Mouse (Mus musculus) forebrain, embryonic 14.5 days (tissue): ENCODE data around the gene Akap13. TPM values are rescaled to one million over a fixed set of nuclear protein-coding genes. Genes with fewer than 3 reads are reported as not detected.

Experiments
- ATAC-seq: fragments of 200-750 bp; cut with Nextera tagmentation; 2 replicates; pipeline ENCODE4 v1.8.0; 2017; ENCODE audit warnings: mild to moderate bottlenecking, moderate library complexity
- DNase-seq: peaks from one replicate; pipeline ENCODE4 v3.0.0-alpha.2; 2015; ENCODE audit warnings: low spot score
- H3K27ac ChIP-seq: fragments of 300-500 bp; sonication (generic); 2 replicates; pipeline ENCODE4 v1.5.1; 2014; ENCODE audit warnings: low read depth, mild to moderate bottlenecking, control low read depth, low read length, moderate library complexity
- H3K27me3 ChIP-seq: fragments of 300-500 bp; sonication (generic); replicated peaks from 2 replicates; pipeline ENCODE4 v1.6.1; 2014; ENCODE audit warnings: low read length, control low read depth, mixed read lengths; ENCODE audit not compliant: control insufficient read depth, insufficient read depth
- H3K36me3 ChIP-seq: fragments of 300-500 bp; sonication (generic); 2 replicates; pipeline ENCODE4 v1.6.1; 2014; ENCODE audit warnings: low read length, control low read depth; ENCODE audit not compliant: control insufficient read depth, insufficient read depth
- H3K4me1 ChIP-seq: fragments of 300-500 bp; sonication (generic); 2 replicates; pipeline ENCODE4 v1.6.1; 2014; ENCODE audit warnings: antibody characterized with exemption, low read length, control low read depth; ENCODE audit not compliant: control insufficient read depth, insufficient read depth
- H3K4me2 ChIP-seq: fragments of 300-500 bp; sonication (generic); 2 replicates; pipeline ENCODE4 v1.6.1; 2014; ENCODE audit warnings: mild to moderate bottlenecking, control low read depth, low read length
- H3K4me3 ChIP-seq: fragments of 300-500 bp; sonication (generic); 2 replicates; pipeline ENCODE4 v1.5.1; 2014; ENCODE audit warnings: low read depth, low read length, control low read depth
- H3K9ac ChIP-seq: fragments of 300-500 bp; sonication (generic); 2 replicates; pipeline ENCODE4 v1.6.1; 2014; ENCODE audit warnings: mild to moderate bottlenecking, low read length, control low read depth, moderate library complexity
- H3K9me3 ChIP-seq: fragments of 300-500 bp; sonication (generic); replicated peaks from 2 replicates; pipeline ENCODE4 v1.6.1; 2016; ENCODE audit warnings: low read length, control low read depth, mixed read lengths; ENCODE audit not compliant: control insufficient read depth
- WGBS: fragments of 180-500 bp; shearing (Covaris S2); extraction: QIAGEN DNeasy Blood & Tissue Kit; methylation state at CpG from one replicate; pipeline ENCODE4 v1.1.7; 2014; 5-methylcytosine and 5-hydroxymethylcytosine counted together
- polyA plus RNA-seq: library from polyadenylated mRNA; unstranded; fragments of >200 nt; fragmentation: Nextera tagmentation; extraction: Ambion mirVana; gene quantifications from 2 replicates; pipeline ENCODE4 v1.2.1, GENCODE M21; 2014

Gene Akap13
- polyA plus RNA-seq, 1 experiment from 2014 or later: 9.8 TPM

DNA sequence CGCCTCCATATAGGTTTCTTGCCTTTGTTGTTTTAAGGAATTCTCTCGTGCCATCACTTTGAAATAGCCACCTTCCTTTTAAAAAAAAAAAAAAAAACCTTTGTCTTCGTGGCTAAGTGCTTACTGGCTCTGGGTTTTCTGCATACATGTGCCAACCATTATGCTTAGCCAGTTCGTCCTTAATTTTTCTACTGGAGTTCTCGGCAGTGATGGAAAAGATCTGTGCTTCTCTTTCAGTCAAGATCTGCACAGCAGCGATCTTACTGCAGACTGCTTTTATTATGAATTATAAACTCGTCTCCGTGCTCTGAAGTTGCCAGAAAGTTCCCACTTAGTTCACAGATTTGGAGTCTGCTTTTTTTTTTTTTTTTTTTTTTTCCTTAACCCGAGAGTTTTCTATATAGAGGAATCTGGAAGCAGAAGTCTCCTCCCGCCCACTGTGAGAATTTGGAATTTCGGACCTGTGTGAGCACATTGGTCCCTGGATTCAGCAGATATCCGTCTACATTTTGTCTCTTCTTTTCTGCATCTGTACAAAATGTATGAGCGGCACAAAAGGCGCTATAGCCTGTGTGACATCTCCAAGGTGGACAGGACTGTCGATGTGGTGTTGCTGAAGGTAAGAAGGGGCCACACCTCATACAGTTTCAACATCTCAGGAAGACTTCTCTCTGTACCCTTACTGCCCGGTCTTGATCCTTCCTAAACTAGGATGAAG is 187.7 kb downstream of the Akap13 start:
- H3K9me3 ChIP-seq: no peaks in the 10 kb centered on the region
- no peaks in the 10 kb centered on the region for H3K27me3 ChIP-seq
- peak overlapping the region; percentile 56; the same call in 1 of the 2 replicates for H3K9ac ChIP-seq
- peak overlapping the region; percentile 21 for H3K4me3 ChIP-seq
- no peak overlapping the region for H3K27ac ChIP-seq
- WGBS: 42% methylated on average over 16 of the region's 16 CpGs
- no peaks in the 10 kb centered on the region for H3K36me3 ChIP-seq
- H3K4me1 ChIP-seq: peaks cover 4% of the 10 kb centered on the region; the same call in 1 of the 2 replicates
- DNase-seq (peak; percentile 33), ATAC-seq (no peak)
- peak overlapping the region; percentile 52 for H3K4me2 ChIP-seq

DNA sequence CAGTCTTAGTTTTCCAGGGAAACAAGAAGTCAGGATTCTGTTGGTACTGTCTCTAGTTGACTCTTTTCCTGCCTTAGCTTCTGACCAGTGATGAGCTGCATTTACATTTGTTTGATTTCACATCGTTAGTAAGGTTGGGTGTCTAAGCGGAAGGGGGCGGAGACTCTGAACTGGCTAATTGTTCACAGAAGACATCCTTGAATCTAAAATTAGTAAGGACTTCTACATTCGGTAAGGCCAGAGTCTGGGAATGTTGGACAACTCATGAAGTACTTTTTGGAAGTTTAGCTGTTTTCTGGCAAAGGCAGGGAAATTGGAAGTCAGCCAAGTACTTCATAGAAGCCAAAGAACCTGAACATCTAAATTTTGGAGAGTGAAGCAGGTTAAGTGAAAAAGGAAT is 188.7 kb downstream of the Akap13 start:
- H3K27me3 ChIP-seq: no peaks in the 10 kb centered on the region
- 45% methylated on average over 4 of the region's 4 CpGs for WGBS
- H3K27ac ChIP-seq: no peak overlapping the region
- H3K36me3 ChIP-seq: no peaks in the 10 kb centered on the region
- ATAC-seq: no peak
- DNase-seq: no peak
- H3K4me3 ChIP-seq: no peak overlapping the region
- H3K9me3 ChIP-seq: no peaks in the 10 kb centered on the region
- H3K4me2 ChIP-seq: no peak overlapping the region
- H3K9ac ChIP-seq: no peak overlapping the region
- peaks cover 4% of the 10 kb centered on the region; the same call in 1 of the 2 replicates for H3K4me1 ChIP-seq

DNA sequence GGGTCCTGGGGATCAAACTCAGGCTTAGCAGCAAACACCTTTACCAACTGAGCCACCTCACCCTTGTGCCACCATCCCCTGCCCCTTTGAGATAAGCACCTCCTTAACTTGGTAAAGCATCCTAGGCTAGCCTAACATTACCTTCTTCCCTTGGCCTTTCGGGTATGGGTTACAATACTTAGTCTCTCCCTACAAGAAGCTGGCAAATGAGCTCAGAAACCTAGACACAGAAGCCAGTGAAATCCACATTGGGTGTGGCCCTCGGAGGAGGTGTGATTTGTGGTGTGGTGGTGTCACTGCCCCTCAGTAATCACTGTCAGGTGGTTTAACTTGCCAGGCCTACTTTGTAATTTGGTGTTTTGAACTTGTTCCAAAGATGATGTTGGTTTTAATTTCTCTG is 189.3 kb downstream of the Akap13 start:
- H3K9ac ChIP-seq: no peak overlapping the region

DNA sequence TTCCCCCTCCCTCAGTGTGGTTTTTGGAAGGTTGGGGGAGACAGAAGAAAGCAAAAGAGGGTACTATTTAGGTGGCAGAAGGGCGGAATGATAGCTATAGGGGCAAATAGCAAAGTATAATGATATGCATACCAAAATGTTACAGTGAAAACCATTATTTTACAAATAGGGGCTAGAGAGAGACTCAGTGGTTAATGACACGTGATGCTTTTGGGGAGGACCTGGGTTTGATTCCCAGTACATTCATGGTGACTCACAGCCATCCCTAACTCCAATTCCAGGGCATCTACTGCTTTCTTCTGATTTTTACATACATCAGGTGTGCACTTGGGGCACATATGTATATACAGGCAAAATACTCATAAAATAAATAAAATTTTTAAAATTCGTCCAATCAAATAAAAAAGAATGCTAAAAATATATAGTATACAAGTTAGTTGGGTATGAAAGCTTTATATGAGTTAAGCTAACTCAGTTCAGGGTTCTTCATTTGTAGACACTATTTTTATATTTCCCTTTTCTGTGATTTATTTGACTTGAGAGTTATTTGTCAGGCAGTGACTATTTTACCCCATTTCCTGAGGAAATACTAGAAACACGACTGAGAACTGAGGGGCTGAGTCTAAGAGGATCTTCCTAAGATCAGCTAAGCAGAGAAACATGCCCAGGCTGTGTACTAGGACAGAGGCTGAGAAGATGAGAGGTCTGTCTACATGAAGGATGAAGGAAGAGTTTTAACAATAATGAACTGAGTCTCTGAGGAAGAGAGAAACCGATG is 190.0 kb downstream of the Akap13 start:
- Histone ChIP-seq H3K36me3 (no peaks in the 10 kb centered on the region), H3K4me2 (no peak overlapping the region), H3K27me3 (no peaks in the 10 kb centered on the region), H3K4me3 (no peak overlapping the region), H3K9me3 (no peaks in the 10 kb centered on the region), H3K27ac (no peak overlapping the region), H3K9ac (no peak overlapping the region), H3K4me1 (peaks cover 4% of the 10 kb centered on the region; the same call in 1 of the 2 replicates)
- DNase-seq: no peak
- 84% methylated on average over 5 of the region's 5 CpGs for WGBS
- ATAC-seq: no peak

More for the DNA sequence above, 189.3 kb downstream of the Akap13 start:
- H3K9me3 ChIP-seq: no peaks in the 10 kb centered on the region
- DNase-seq (no peak), ATAC-seq (no peak)
- WGBS: 88% methylated on average over 2 of the region's 2 CpGs
- H3K4me1 ChIP-seq: peaks cover 4% of the 10 kb centered on the region; the same call in 1 of the 2 replicates
- H3K4me3 ChIP-seq: no peak overlapping the region
- no peaks in the 10 kb centered on the region for H3K27me3 ChIP-seq
- no peak overlapping the region for H3K4me2 ChIP-seq
- H3K27ac ChIP-seq: no peak overlapping the region
- H3K36me3 ChIP-seq: no peaks in the 10 kb centered on the region

DNA sequence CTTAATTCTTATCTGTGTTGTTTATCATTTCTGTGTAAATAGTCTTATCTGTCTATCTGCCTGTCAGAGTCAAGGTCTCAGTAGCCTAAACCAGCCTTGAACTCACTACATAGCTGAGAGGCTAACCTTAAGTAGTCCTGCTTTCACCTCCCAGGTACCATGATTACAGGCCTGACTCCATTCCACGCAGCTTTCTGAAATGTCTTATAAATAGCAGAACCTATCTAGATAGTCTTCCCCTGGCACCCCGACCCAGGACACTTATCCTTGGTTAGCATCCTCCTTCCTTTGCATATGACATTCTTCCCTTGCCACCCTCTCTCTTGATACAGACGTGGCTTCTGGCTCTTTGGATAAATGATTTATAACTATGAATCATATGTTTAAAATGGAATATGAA is 192.7 kb downstream of the Akap13 start:
- Histone ChIP-seq H3K4me3 (no peak overlapping the region), H3K4me2 (no peak overlapping the region), H3K27ac (no peak overlapping the region), H3K9me3 (no peaks in the 10 kb centered on the region), H3K4me1 (no peaks in the 10 kb centered on the region; the same call in 1 of the 2 replicates), H3K27me3 (no peaks in the 10 kb centered on the region), H3K36me3 (no peaks in the 10 kb centered on the region), H3K9ac (no peak overlapping the region)
- DNase-seq (no peak), ATAC-seq (no peak)
- 91% methylated on average over 3 of the region's 3 CpGs for WGBS

DNA sequence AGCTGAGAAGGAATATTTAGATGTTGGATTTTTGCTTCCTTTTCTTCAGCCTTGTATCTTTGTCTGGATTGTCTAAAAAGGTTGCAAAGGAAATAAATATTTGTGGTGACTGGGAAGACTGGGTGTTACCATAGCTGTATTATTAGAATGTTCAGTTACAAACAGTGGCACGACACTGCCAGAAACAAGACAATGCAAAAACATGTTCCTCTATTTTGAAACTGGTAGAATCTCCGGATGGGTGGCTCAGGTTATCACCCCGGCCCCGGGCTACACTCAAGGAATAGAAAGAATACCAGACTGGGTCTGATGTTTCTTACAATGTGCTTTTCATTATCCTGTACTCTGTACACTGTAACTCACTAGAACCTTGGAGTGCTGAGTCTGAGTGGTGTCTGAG is 193.6 kb downstream of the Akap13 start:
- Histone ChIP-seq H3K9me3 (no peaks in the 10 kb centered on the region), H3K4me1 (no peaks in the 10 kb centered on the region), H3K27me3 (no peaks in the 10 kb centered on the region), H3K9ac (no peak overlapping the region), H3K4me2 (no peak overlapping the region), H3K4me3 (no peak overlapping the region), H3K36me3 (no peaks in the 10 kb centered on the region), H3K27ac (no peak overlapping the region)
- no peak for DNase-seq
- no peak for ATAC-seq
- WGBS: 90% methylated on average over 4 of the region's 4 CpGs

DNA sequence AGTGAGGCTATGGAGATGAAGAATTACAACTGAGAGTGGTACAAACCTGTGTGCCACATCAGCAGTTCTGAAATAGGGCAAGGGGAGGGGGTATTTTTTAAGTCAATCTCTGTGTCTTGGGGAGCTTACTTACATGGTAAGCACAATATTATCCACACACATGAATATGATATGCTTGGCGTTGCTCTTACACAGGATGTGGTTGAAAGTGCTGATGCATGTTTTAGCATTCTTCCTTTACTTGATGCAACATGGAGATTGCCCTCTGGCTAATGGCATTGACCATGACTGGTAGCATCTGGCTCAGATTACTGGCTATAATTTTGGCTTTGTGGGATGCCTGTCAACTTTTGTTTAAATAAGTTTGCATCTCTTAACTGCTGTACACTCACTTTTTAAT is 194.6 kb downstream of the Akap13 start:
- H3K4me1 ChIP-seq: no peaks in the 10 kb centered on the region
- H3K9ac ChIP-seq: no peak overlapping the region
- no peaks in the 10 kb centered on the region for H3K36me3 ChIP-seq
- no peaks in the 10 kb centered on the region for H3K9me3 ChIP-seq
- no peak overlapping the region for H3K27ac ChIP-seq
- no peaks in the 10 kb centered on the region for H3K27me3 ChIP-seq
- H3K4me2 ChIP-seq: no peak overlapping the region
- no peak overlapping the region for H3K4me3 ChIP-seq
- ATAC-seq (no peak), DNase-seq (no peak)
- WGBS: 86% methylated on average over 1 of the region's 1 CpGs

DNA sequence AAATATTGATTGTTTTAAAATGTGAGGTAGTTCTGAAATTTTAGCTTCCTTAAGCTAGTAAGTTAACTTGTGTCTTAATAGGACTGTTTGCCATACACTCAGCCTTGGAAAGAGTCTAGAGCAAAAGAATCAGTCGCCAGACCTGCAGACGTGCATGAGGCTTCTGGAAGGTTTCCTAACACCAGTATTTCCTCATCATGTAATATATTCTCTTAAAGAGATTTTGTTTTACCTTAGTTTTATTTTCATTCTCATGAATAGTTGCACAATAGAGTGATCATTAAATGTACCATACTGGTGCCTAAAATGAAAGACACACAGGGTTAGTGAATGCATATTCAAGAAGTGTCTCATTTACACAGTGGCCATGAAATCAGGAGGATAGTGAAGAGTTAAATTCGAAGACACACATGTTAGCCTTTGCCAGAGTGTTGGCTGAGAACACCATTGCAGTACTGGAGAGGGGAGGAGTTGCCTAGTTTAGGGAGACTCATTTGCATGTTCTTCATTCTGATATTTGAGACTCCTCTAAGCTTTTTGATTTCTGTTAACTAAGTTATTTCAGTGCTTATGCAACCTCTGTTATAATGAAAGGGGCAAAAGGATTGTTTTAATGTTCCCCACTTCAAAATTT is 198.5 kb downstream of the Akap13 start:
- Histone ChIP-seq H3K9me3 (no peaks in the 10 kb centered on the region), H3K4me1 (no peaks in the 10 kb centered on the region), H3K4me2 (no peak overlapping the region), H3K9ac (no peak overlapping the region), H3K4me3 (no peak overlapping the region), H3K27me3 (no peaks in the 10 kb centered on the region), H3K36me3 (no peaks in the 10 kb centered on the region), H3K27ac (no peak overlapping the region)
- 59% methylated on average over 3 of the region's 3 CpGs for WGBS
- peak; percentile 52 for DNase-seq
- no peak for ATAC-seq
